Mouse (Mus musculus): ENCODE measurements around the gene Gpc5.
A peak's percentile ranks its signal among the peaks of the same experiment; 100 is the strongest.

The Gpc5 gene

GRCm38 (mm10) chr14:115118626-115119025 lies 26.6 kb downstream of the Gpc5 start:
- no peak for DNase-seq

GRCm38 (mm10) chr14:115148821-115149220 lies 56.8 kb downstream of the Gpc5 start:
- no peak for DNase-seq

GRCm38 (mm10) chr14:115156597-115156996 lies 64.6 kb downstream of the Gpc5 start:
- no peak for DNase-seq

- no peak for DNase-seq
These were observed 85.4 kb downstream of the Gpc5 start for GRCm38 (mm10) chr14:115177322-115177836.

- no peak for DNase-seq
These were observed 87.9 kb downstream of the Gpc5 start for GRCm38 (mm10) chr14:115179925-115180324.

GRCm38 (mm10) chr14:115188256-115188655 lies 96.2 kb downstream of the Gpc5 start:
- DNase-seq: no peak

- DNase-seq: no peak
These were observed 136.1 kb downstream of the Gpc5 start for GRCm38 (mm10) chr14:115228075-115228474.

GRCm38 (mm10) chr14:115236387-115236786 lies 144.4 kb downstream of the Gpc5 start:
- DNase-seq: no peak

- no peak for DNase-seq
These were observed 148.8 kb downstream of the Gpc5 start for GRCm38 (mm10) chr14:115240621-115241373.

- DNase-seq: peak; percentile 3
These were observed 158.5 kb downstream of the Gpc5 start for GRCm38 (mm10) chr14:115250537-115250936.

- DNase-seq: peak; percentile 3
These were observed 159.8 kb downstream of the Gpc5 start for GRCm38 (mm10) chr14:115251791-115252190.

- DNase-seq: no peak
These were observed 161.1 kb downstream of the Gpc5 start for GRCm38 (mm10) chr14:115253155-115253554.

- no peak for DNase-seq
These were observed 161.7 kb downstream of the Gpc5 start for GRCm38 (mm10) chr14:115253685-115254084.

GRCm38 (mm10) chr14:115269703-115270402 lies 177.8 kb downstream of the Gpc5 start:
- DNase-seq: no peak

GRCm38 (mm10) chr14:115270445-115270844 lies 178.4 kb downstream of the Gpc5 start:
- no peak for DNase-seq

GRCm38 (mm10) chr14:115282782-115283181 lies 190.8 kb downstream of the Gpc5 start:
- no peak for DNase-seq

- DNase-seq: no peak
These were observed 232.2 kb downstream of the Gpc5 start for GRCm38 (mm10) chr14:115324247-115324646.

GRCm38 (mm10) chr14:115326426-115326825 lies 234.4 kb downstream of the Gpc5 start:
- DNase-seq: no peak

- DNase-seq: no peak
These were observed 247.1 kb downstream of the Gpc5 start for GRCm38 (mm10) chr14:115339084-115339483.

- no peak for DNase-seq
These were observed 250.6 kb downstream of the Gpc5 start for GRCm38 (mm10) chr14:115342597-115342996.

- no peak for DNase-seq
These were observed 257.4 kb downstream of the Gpc5 start for GRCm38 (mm10) chr14:115349448-115349847.

GRCm38 (mm10) chr14:115365320-115365935 lies 273.4 kb downstream of the Gpc5 start:
- DNase-seq: no peak

GRCm38 (mm10) chr14:115369611-115370167 lies 277.7 kb downstream of the Gpc5 start:
- DNase-seq: no peak

Data from thymus, postnatal 14 days (tissue).